Mouse (Mus musculus) kidney, postnatal 10 days (tissue): ENCODE measurements around the gene Plekha1.
A peak's percentile ranks its signal among the peaks of the same experiment; 100 is the strongest.

Source experiments
- DNase-seq: peaks from one replicate; pipeline ENCODE4 v3.0.0; 2021; ENCODE audit warnings: mixed read lengths

The Plekha1 gene

GRCm38 (mm10) chr7:130860721-130861142 is 4.8 kb upstream of the Plekha1 start:
- peak; percentile 48 for DNase-seq

- peak; percentile 24 for DNase-seq
Observed at GRCm38 (mm10) chr7:130862501-130862900, 3.1 kb upstream of the Plekha1 start.

- DNase-seq = no peak
Observed at GRCm38 (mm10) chr7:130864711-130865110, 845 bp upstream of the Plekha1 start.

- no peak for DNase-seq
Observed at GRCm38 (mm10) chr7:130866640-130867039, 1.1 kb downstream of the Plekha1 start.

GRCm38 (mm10) chr7:130867256-130867655 is 1.7 kb downstream of the Plekha1 start:
- DNase-seq = peak; percentile 28

- DNase-seq = no peak
Observed at GRCm38 (mm10) chr7:130884161-130884560, 18.6 kb downstream of the Plekha1 start.

- DNase-seq = no peak
Observed at GRCm38 (mm10) chr7:130886246-130886645, 20.7 kb downstream of the Plekha1 start.

- DNase-seq = no peak
Observed at GRCm38 (mm10) chr7:130887946-130888345, 22.4 kb downstream of the Plekha1 start.

GRCm38 (mm10) chr7:130890871-130891270 is 25.3 kb downstream of the Plekha1 start:
- no peak for DNase-seq

GRCm38 (mm10) chr7:130892973-130893372 is 27.4 kb downstream of the Plekha1 start:
- DNase-seq = no peak

GRCm38 (mm10) chr7:130894931-130895617 is 29.5 kb downstream of the Plekha1 start:
- peak; percentile 43 for DNase-seq

GRCm38 (mm10) chr7:130895618-130895945 is 30.0 kb downstream of the Plekha1 start:
- DNase-seq = no peak

- no peak for DNase-seq
Observed at GRCm38 (mm10) chr7:130896064-130896463, 30.5 kb downstream of the Plekha1 start.

- no peak for DNase-seq
Observed at GRCm38 (mm10) chr7:130897201-130897600, 31.6 kb downstream of the Plekha1 start.

GRCm38 (mm10) chr7:130898373-130898772 is 32.8 kb downstream of the Plekha1 start:
- peak; percentile 22 for DNase-seq

- DNase-seq = no peak
Observed at GRCm38 (mm10) chr7:130900233-130900848, 34.8 kb downstream of the Plekha1 start.

- DNase-seq = no peak
Observed at GRCm38 (mm10) chr7:130902929-130903328, 37.4 kb downstream of the Plekha1 start.

GRCm38 (mm10) chr7:130903505-130904074 is 38.0 kb downstream of the Plekha1 start:
- DNase-seq = no peak

- DNase-seq = no peak
Observed at GRCm38 (mm10) chr7:130904571-130905365, 39.2 kb downstream of the Plekha1 start.

- DNase-seq = no peak
Observed at GRCm38 (mm10) chr7:130910841-130911240, 45.3 kb downstream of the Plekha1 start.

- DNase-seq = peak; percentile 47
Observed at GRCm38 (mm10) chr7:130914693-130915363, 49.3 kb downstream of the Plekha1 start.

- no peak for DNase-seq
Observed at GRCm38 (mm10) chr7:130918260-130918659, 52.7 kb downstream of the Plekha1 start.
